In genomic region chr12:51736381-51736780, GRCm38 (mm10) we compare ENCODE assay signal across 15 mouse cellular contexts. TPM values are rescaled to one million over a fixed set of nuclear protein-coding genes. Genes with fewer than 3 reads are reported as not detected.
A peak's percentile ranks its signal among the peaks of the same experiment; 100 is the strongest.
DNase-seq lines count a peak whose midpoint lies in the region; ATAC-seq and TF ChIP-seq lines count a peak whose summit lies in the region.
"Had no signal": no experiment of that assay in that cellular context is flagged by ENCODE, and none has a peak within 500 bp of the region (broad histone marks: within the 10 kb centered on the region; RNA-seq: fewer than 3 reads in every experiment).

No protein-coding gene starts in this region.

- TF ChIP-seq CTCF in lung, postnatal 0 days (IDR thresholded peaks at IDR 0.05), result no peak

- peaks cover 4% of the 10 kb centered on the region; the same call in 1 of the 2 replicates for H3K4me1 ChIP-seq in forebrain, embryonic 12.5 days
- peaks cover 3% of the 10 kb centered on the region for H3K4me1 ChIP-seq in forebrain, embryonic 16.5 days (replicated peaks; ENCODE audit: control insufficient read depth, insufficient read depth, low read length)
- H3K4me1 ChIP-seq in hindbrain, embryonic 13.5 days (replicated peaks), result 0 out of 2 replicates have a peak, but pooled peaks cover 4% of the 10 kb centered on the region
- H3K4me1 ChIP-seq in hindbrain, embryonic 14.5 days (replicated peaks; ENCODE audit: control insufficient read depth, insufficient read depth, low read length), result no peaks in the 10 kb centered on the region
- peaks cover 2% of the 10 kb centered on the region; the same call in 1 of the 2 replicates for H3K4me1 ChIP-seq in lung, postnatal 0 days (ENCODE audit: insufficient read depth, low read depth, low read length)
- H3K4me1 ChIP-seq in liver, embryonic 11.5 days (replicated peaks; ENCODE audit: control insufficient read depth, insufficient read depth, low read length), result 0 out of 2 replicates have a peak, but pooled peaks cover 5% of the 10 kb centered on the region
- H3K4me1 ChIP-seq: embryonic facial prominence, embryonic 12.5 days had no signal

- no peak overlapping the region for H3K27ac ChIP-seq in forebrain, embryonic 12.5 days
- no peak overlapping the region for H3K27ac ChIP-seq in forebrain, embryonic 16.5 days (ENCODE audit: low read length)
- H3K27ac ChIP-seq in hindbrain, embryonic 13.5 days, result 0 out of 2 replicates have a peak overlapping the region, but pooled peaks have one; percentile 15
- H3K27ac ChIP-seq in hindbrain, embryonic 14.5 days, result no peak overlapping the region
- H3K27ac ChIP-seq in lung, postnatal 0 days (ENCODE audit: low read length), result peak overlapping the region; percentile 72; the same call in 1 of the 2 replicates
- no peak overlapping the region for H3K27ac ChIP-seq in liver, embryonic 11.5 days (ENCODE audit: low read depth, low read length)
- H3K27ac ChIP-seq: embryonic facial prominence, embryonic 12.5 days; liver, embryonic 14.5 days had no signal

- TF ChIP-seq EP300 in lung, postnatal 0 days (IDR thresholded peaks at IDR 0.05), result no peak

- H3K36me3 ChIP-seq in forebrain, embryonic 12.5 days (replicated peaks), result no peaks in the 10 kb centered on the region; the same call in 1 of the 2 replicates
- H3K36me3 ChIP-seq in forebrain, embryonic 16.5 days (ENCODE audit: control insufficient read depth, insufficient read depth), result no peaks in the 10 kb centered on the region
- H3K36me3 ChIP-seq in hindbrain, embryonic 13.5 days, result peaks cover 9% of the 10 kb centered on the region
- H3K36me3 ChIP-seq in hindbrain, embryonic 14.5 days (replicated peaks; ENCODE audit: control insufficient read depth, insufficient read depth), result peaks cover 11% of the 10 kb centered on the region; the same call in 1 of the 2 replicates
- no peaks in the 10 kb centered on the region for H3K36me3 ChIP-seq in lung, postnatal 0 days (ENCODE audit: insufficient read depth, low read length)
- no peaks in the 10 kb centered on the region for H3K36me3 ChIP-seq in liver, embryonic 11.5 days (ENCODE audit: control insufficient read depth, insufficient read depth, low read length)
- H3K36me3 ChIP-seq: embryonic facial prominence, embryonic 12.5 days had no signal

- H3K27me3 ChIP-seq in forebrain, embryonic 12.5 days, result peaks cover 30% of the 10 kb centered on the region
- H3K27me3 ChIP-seq in forebrain, embryonic 16.5 days (replicated peaks; ENCODE audit: control insufficient read depth, insufficient read depth, low read length), result no peaks in the 10 kb centered on the region
- H3K27me3 ChIP-seq in hindbrain, embryonic 13.5 days, result no peaks in the 10 kb centered on the region
- no peaks in the 10 kb centered on the region for H3K27me3 ChIP-seq in hindbrain, embryonic 14.5 days (ENCODE audit: control insufficient read depth, insufficient read depth, low read length)
- no peaks in the 10 kb centered on the region for H3K27me3 ChIP-seq in lung, postnatal 0 days (replicated peaks; ENCODE audit: insufficient read depth, low read length)
- no peaks in the 10 kb centered on the region for H3K27me3 ChIP-seq in liver, embryonic 11.5 days (replicated peaks; ENCODE audit: control insufficient read depth, insufficient read depth, low read length)
- H3K27me3 ChIP-seq: embryonic facial prominence, embryonic 12.5 days had no signal

- WGBS in forebrain, embryonic 12.5 days, result 47% methylated on average over 3 of the region's 3 CpGs
- WGBS in forebrain, embryonic 16.5 days, result 34% methylated on average over 3 of the region's 3 CpGs
- 84% methylated on average over 3 of the region's 3 CpGs for WGBS in hindbrain, embryonic 13.5 days
- WGBS in hindbrain, embryonic 14.5 days, result 72% methylated on average over 3 of the region's 3 CpGs
- WGBS in lung, postnatal 0 days, result 69% methylated on average over 3 of the region's 3 CpGs
- 69% methylated on average over 3 of the region's 3 CpGs for WGBS in liver, embryonic 11.5 days

- DNase-seq in hindbrain, embryonic 14.5 days (ENCODE audit: low spot score), result no peak
- DNase-seq in lung, postnatal 0 days (ENCODE audit: low spot score), result no peak
- no peak for DNase-seq in lung, adult 18-20 months
- no peak for DNase-seq in Muller cell, postnatal 12 days (ENCODE audit: inconsistent ontology term)
- no peak for DNase-seq in liver, embryonic 11.5 days (ENCODE audit: low spot score)
- DNase-seq: cerebellum, postnatal 10 days; kidney, adult 9 months; right cerebral cortex, postnatal 4 days; thymus, adult 18-20 months had no signal

- H3K4me2 ChIP-seq in forebrain, embryonic 12.5 days, result no peak overlapping the region
- no peak overlapping the region for H3K4me2 ChIP-seq in forebrain, embryonic 16.5 days (ENCODE audit: low read length)
- no peak overlapping the region for H3K4me2 ChIP-seq in hindbrain, embryonic 13.5 days
- no peak overlapping the region for H3K4me2 ChIP-seq in hindbrain, embryonic 14.5 days (replicated peaks)
- no peak overlapping the region for H3K4me2 ChIP-seq in lung, postnatal 0 days (replicated peaks; ENCODE audit: low read depth, low read length)
- no peak overlapping the region for H3K4me2 ChIP-seq in liver, embryonic 11.5 days
- H3K4me2 ChIP-seq: embryonic facial prominence, embryonic 12.5 days had no signal

- no peak overlapping the region for H3K9ac ChIP-seq in forebrain, embryonic 12.5 days
- H3K9ac ChIP-seq in forebrain, embryonic 16.5 days (replicated peaks; ENCODE audit: low read depth, low read length), result no peak overlapping the region
- no peak overlapping the region for H3K9ac ChIP-seq in hindbrain, embryonic 13.5 days
- H3K9ac ChIP-seq in hindbrain, embryonic 14.5 days, result no peak overlapping the region
- H3K9ac ChIP-seq in lung, postnatal 0 days (replicated peaks; ENCODE audit: low read depth), result no peak overlapping the region
- H3K9ac ChIP-seq in liver, embryonic 11.5 days (ENCODE audit: low read depth, low read length), result no peak overlapping the region
- H3K9ac ChIP-seq: embryonic facial prominence, embryonic 12.5 days; liver, embryonic 14.5 days had no signal

- no peak overlapping the region for H3K4me3 ChIP-seq in forebrain, embryonic 12.5 days (replicated peaks)
- no peak overlapping the region for H3K4me3 ChIP-seq in forebrain, embryonic 16.5 days (replicated peaks; ENCODE audit: low read length)
- no peak overlapping the region for H3K4me3 ChIP-seq in hindbrain, embryonic 13.5 days
- no peak overlapping the region for H3K4me3 ChIP-seq in hindbrain, embryonic 14.5 days (replicated peaks; ENCODE audit: low read length)
- H3K4me3 ChIP-seq in lung, postnatal 0 days (ENCODE audit: low read depth, low read length), result no peak overlapping the region
- no peak overlapping the region for H3K4me3 ChIP-seq in liver, embryonic 11.5 days (ENCODE audit: low read depth, low read length)
- H3K4me3 ChIP-seq: embryonic facial prominence, embryonic 12.5 days had no signal

- ATAC-seq in forebrain, embryonic 12.5 days (ENCODE audit: low FRiP score), result peak; percentile 30; the same call in 1 of the 2 replicates
- ATAC-seq in forebrain, embryonic 16.5 days, result no peak
- ATAC-seq in hindbrain, embryonic 13.5 days (ENCODE audit: low FRiP score), result no peak
- ATAC-seq in hindbrain, embryonic 14.5 days (ENCODE audit: low FRiP score), result no peak
- no peak for ATAC-seq in lung, postnatal 0 days
- no peak for ATAC-seq in liver, embryonic 11.5 days (replicated peaks; ENCODE audit: low FRiP score)

- H3K9me3 ChIP-seq in forebrain, embryonic 12.5 days, result no peaks in the 10 kb centered on the region
- no peaks in the 10 kb centered on the region for H3K9me3 ChIP-seq in forebrain, embryonic 16.5 days (ENCODE audit: control insufficient read depth, low read length)
- no peaks in the 10 kb centered on the region for H3K9me3 ChIP-seq in hindbrain, embryonic 13.5 days
- H3K9me3 ChIP-seq in hindbrain, embryonic 14.5 days (ENCODE audit: control insufficient read depth, low read length), result no peaks in the 10 kb centered on the region
- no peaks in the 10 kb centered on the region for H3K9me3 ChIP-seq in lung, postnatal 0 days (ENCODE audit: low read length)
- no peaks in the 10 kb centered on the region for H3K9me3 ChIP-seq in liver, embryonic 11.5 days (ENCODE audit: control insufficient read depth, low read length)
- H3K9me3 ChIP-seq: embryonic facial prominence, embryonic 12.5 days; G1E had no signal

RNA-seq across cellular contexts. Expression of gene Strn3, which starts 44.7 kb away (rescaled TPM):
- 57.3 and 63.5 TPM in 2 replicates for polyA plus RNA-seq in forebrain, embryonic 12.5 days (2016; fragmentation: Nextera tagmentation; extraction: Ambion mirVana)
- polyA plus RNA-seq in forebrain, embryonic 16.5 days (2015; fragmentation: Nextera tagmentation; extraction: Ambion mirVana), result 42.8 and 44.8 TPM in 2 replicates
- polyA plus RNA-seq in hindbrain, embryonic 13.5 days (2015; fragmentation: Nextera tagmentation; extraction: Ambion mirVana), result 40.4 and 40.5 TPM in 2 replicates
- 45.6 and 46.5 TPM in 2 replicates for polyA plus RNA-seq in hindbrain, embryonic 14.5 days (2014; fragmentation: Nextera tagmentation; extraction: Ambion mirVana)
- 34.2 and 34.8 TPM in 2 replicates for polyA plus RNA-seq in lung, postnatal 0 days (2015; fragmentation: Nextera tagmentation; extraction: Ambion mirVana)
- polyA plus RNA-seq in liver, embryonic 11.5 days (2014; fragmentation: Nextera tagmentation; extraction: Ambion mirVana), result 30.3 and 31.0 TPM in 2 replicates

RNA-seq across cellular contexts. Expression of gene Ap4s1, which starts 45.5 kb away (rescaled TPM):
- polyA plus RNA-seq in forebrain, embryonic 12.5 days (2016; fragmentation: Nextera tagmentation; extraction: Ambion mirVana), result 50.8 and 52.6 TPM in 2 replicates
- 37.7 and 39.4 TPM in 2 replicates for polyA plus RNA-seq in forebrain, embryonic 16.5 days (2015; fragmentation: Nextera tagmentation; extraction: Ambion mirVana)
- polyA plus RNA-seq in hindbrain, embryonic 13.5 days (2015; fragmentation: Nextera tagmentation; extraction: Ambion mirVana), result 51.1 and 56.2 TPM in 2 replicates
- 58.2 and 60.9 TPM in 2 replicates for polyA plus RNA-seq in hindbrain, embryonic 14.5 days (2014; fragmentation: Nextera tagmentation; extraction: Ambion mirVana)
- 30.8 and 35.1 TPM in 2 replicates for polyA plus RNA-seq in lung, postnatal 0 days (2015; fragmentation: Nextera tagmentation; extraction: Ambion mirVana)
- polyA plus RNA-seq in liver, embryonic 11.5 days (2014; fragmentation: Nextera tagmentation; extraction: Ambion mirVana), result 23.2 and 26.5 TPM in 2 replicates

Comparison
In these comparisons a context has a peak if more than half of its experiments do, and no peak if none do; other contexts are left out.
1. H3K27ac ChIP-seq: peak in hindbrain, embryonic 13.5 days (single experiment) and lung, postnatal 0 days (single experiment); none in forebrain, embryonic 12.5 days (single experiment), forebrain, embryonic 16.5 days (single experiment), hindbrain, embryonic 14.5 days (single experiment) and liver, embryonic 11.5 days (single experiment).